Mouse (Mus musculus): ENCODE measurements around the gene Exoc6.

DNA sequence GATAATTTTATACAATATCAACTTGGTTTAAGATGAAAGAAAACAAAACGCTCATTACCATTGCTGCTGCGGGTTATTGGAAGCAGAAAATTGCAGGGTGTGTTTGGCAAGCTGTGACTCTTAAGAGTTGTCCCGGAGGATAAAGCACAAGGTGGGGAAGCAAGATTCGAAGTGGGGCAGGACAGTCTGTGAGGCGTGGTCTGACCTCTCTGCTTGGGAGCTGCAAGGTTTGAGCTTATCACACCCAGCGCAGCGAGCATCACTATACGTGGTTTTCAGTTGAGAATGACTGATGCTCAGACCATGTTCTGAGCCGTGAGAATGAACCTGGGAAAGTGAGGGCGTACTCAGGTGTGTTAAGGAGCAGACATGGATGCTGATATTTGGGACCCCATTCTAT is 164.5 kb downstream of the Exoc6 start:
- TF ChIP-seq POLR2A (IDR thresholded peaks at IDR 0.05; ENCODE audit: control insufficient read depth, extremely low read depth, insufficient read depth, low read length, poor library complexity) (no peak), CTCF (IDR thresholded peaks at IDR 0.05; ENCODE audit: borderline replicate concordance, control insufficient read depth, extremely low read depth, insufficient read depth, low read length, poor library complexity) (no peak)
